Comparison of ENCODE assay signal across 19 mouse cellular contexts in the genomic region with DNA sequence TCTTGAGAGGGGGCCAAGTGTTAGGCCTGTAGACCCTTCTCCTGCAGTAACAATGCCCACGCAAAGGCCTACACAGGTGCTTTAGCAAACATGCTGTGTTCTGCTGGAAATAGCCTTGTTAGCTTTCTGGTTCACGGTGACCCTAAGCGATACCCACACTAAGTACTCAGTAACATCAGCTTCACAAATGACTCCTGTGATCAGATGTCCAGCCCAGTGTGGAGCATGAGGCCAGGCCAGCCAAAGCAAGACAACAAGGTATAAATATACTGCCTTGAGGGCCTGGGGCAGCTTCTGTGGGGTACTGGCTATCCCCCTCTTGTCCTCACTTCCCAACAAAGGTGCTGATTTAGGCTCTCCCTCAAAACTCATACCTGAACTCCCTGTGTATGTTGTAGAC. TPM values are rescaled to one million over a fixed set of nuclear protein-coding genes. Genes with fewer than 3 reads are reported as not detected.
"Had no signal": no experiment of that assay in that cellular context is flagged by ENCODE, and none has a peak within 500 bp of the region (broad histone marks: within the 10 kb centered on the region; RNA-seq: fewer than 3 reads in every experiment).

No protein-coding gene starts in this region.

- H3K4me2 ChIP-seq: limb, embryonic 12.5 days; lung, embryonic 15.5 days; midbrain, embryonic 11.5 days; neural tube, embryonic 13.5 days had no signal

- H3K27ac ChIP-seq: kidney, postnatal 0 days; limb, embryonic 12.5 days; lung, embryonic 15.5 days; macrophage; neural tube, embryonic 13.5 days; stomach, postnatal 0 days had no signal

- H3K9ac ChIP-seq: limb, embryonic 12.5 days; lung, embryonic 15.5 days; neural tube, embryonic 13.5 days had no signal

- H3K36me3 ChIP-seq: lung, embryonic 15.5 days; neural tube, embryonic 13.5 days had no signal

- H3K27me3 ChIP-seq: limb, embryonic 12.5 days; lung, embryonic 15.5 days; megakaryocyte, embryonic 14.5 days; neural tube, embryonic 13.5 days had no signal

- ATAC-seq: midbrain, embryonic 16.5 days had no signal

- DNase-seq: kidney, adult 9 months; kidney, postnatal 36 days; layer of hippocampus, adult 9-11 months; layer of hippocampus, postnatal 36 days; liver; lung, postnatal 14 days; right cerebral cortex, postnatal 14 days; thymus, adult 2 months; thymus, postnatal 25 days had no signal

- H3K4me3 ChIP-seq: limb, embryonic 12.5 days; lung, embryonic 15.5 days; neural tube, embryonic 13.5 days had no signal

- H3K9me3 ChIP-seq: limb, embryonic 12.5 days; lung, embryonic 15.5 days; megakaryocyte, embryonic 14.5 days; neural tube, embryonic 13.5 days had no signal

RNA-seq across cellular contexts. Expression of a gene that starts 46.1 kb away (rescaled TPM):
- total RNA-seq: layer of hippocampus, adult 18-20 months; layer of hippocampus, postnatal 36 days had no signal
- polyA plus RNA-seq: limb, embryonic 12.5 days; midbrain, embryonic 11.5 days; midbrain, embryonic 16.5 days had no signal
